Mouse (Mus musculus) myocyte (in vitro differentiated cells): ENCODE measurements at regions not wholly inside any gene's neighbourhood (a gene's known extent, or its start where the extent isn't known, plus 50 kb on each side); places are given as distances from the start of the nearest gene placed in this dataset.

ENCODE experiments used
- H3K27me3 ChIP-seq: one replicate; pipeline ENCODE4 v1.6.1; 2011; ENCODE audit not compliant: control insufficient read depth, insufficient read depth, insufficient read length
- H3K36me3 ChIP-seq: one replicate; pipeline ENCODE4 v1.6.1; 2011; ENCODE audit not compliant: control insufficient read depth, insufficient read depth
- H3K4me2 ChIP-seq: one replicate; pipeline ENCODE4 v1.6.1; 2011; ENCODE audit warnings: low read depth, control low read depth
- H3K4me3 ChIP-seq: one replicate; pipeline ENCODE4 v1.5.1; 2011; ENCODE audit warnings: mild to moderate bottlenecking, control low read depth, moderate library complexity
- H3K79me2 ChIP-seq: one replicate; pipeline ENCODE4 v1.6.1; 2011; ENCODE audit not compliant: control insufficient read depth, insufficient read depth
- H3ac ChIP-seq: one replicate; pipeline ENCODE4 v1.6.1; 2011; ENCODE audit not compliant: control insufficient read depth, insufficient read length
- CEBPB ChIP-seq: IDR thresholded peaks from 2 replicates; pipeline ENCODE4 v1.6.1; 2011; ENCODE audit warnings: mild to moderate bottlenecking, moderate library complexity; ENCODE audit not compliant: poor library complexity, insufficient read depth, severe bottlenecking
- E2F4 ChIP-seq: IDR thresholded peaks from one replicate; pipeline ENCODE4 v1.6.1; 2011; ENCODE audit warnings: mild to moderate bottlenecking, control low read depth, moderate library complexity; ENCODE audit not compliant: insufficient read depth
- MAX ChIP-seq: IDR thresholded peaks from one replicate; pipeline ENCODE4 v1.6.1; 2011; ENCODE audit warnings: low read depth, mild to moderate bottlenecking, control low read depth
- MYOD1 ChIP-seq, 3 experiments: IDR thresholded peaks; one replicate each; pipeline ENCODE4 v1.6.1; 2011; ENCODE audit warnings: control low read depth in 2 of 3, low read depth in 2 of 3, mild to moderate bottlenecking in 2 of 3, moderate library complexity in 1 of 3; ENCODE audit not compliant: insufficient read length in 2 of 3, control insufficient read depth in 1 of 3
- MYOG ChIP-seq, 3 experiments: IDR thresholded peaks; one replicate each; pipeline ENCODE4 v1.6.1; 2011; ENCODE audit warnings: control low read depth in 2 of 3, low read depth in 2 of 3, mild to moderate bottlenecking in 2 of 3; ENCODE audit not compliant: insufficient read length in 2 of 3, control insufficient read depth in 1 of 3, insufficient read depth in 1 of 3
- POLR2A ChIP-seq: IDR thresholded peaks from one replicate; pipeline ENCODE4 v1.6.1; 2011; ENCODE audit warnings: low read depth, mild to moderate bottlenecking, control low read depth, moderate library complexity; ENCODE audit not compliant: insufficient read length
- POLR2AphosphoS2 ChIP-seq: IDR thresholded peaks from one replicate; pipeline ENCODE4 v1.6.1; 2011; ENCODE audit warnings: low read depth, control low read depth; ENCODE audit not compliant: insufficient read length
- REST ChIP-seq: IDR thresholded peaks from one replicate; pipeline ENCODE4 v1.6.1; 2011; ENCODE audit warnings: mild to moderate bottlenecking, control low read depth, moderate library complexity; ENCODE audit not compliant: insufficient read depth, insufficient read length
- SRF ChIP-seq: IDR thresholded peaks from one replicate; pipeline ENCODE4 v1.6.1; 2011; ENCODE audit warnings: low read depth; ENCODE audit not compliant: control insufficient read depth, insufficient read length
- TCF12 ChIP-seq: IDR thresholded peaks from one replicate; pipeline ENCODE4 v1.6.1; 2011; ENCODE audit warnings: mild to moderate bottlenecking, control low read depth; ENCODE audit not compliant: poor library complexity, insufficient read depth, severe bottlenecking
- TCF3 ChIP-seq: IDR thresholded peaks from one replicate; pipeline ENCODE4 v1.6.1; 2011; ENCODE audit warnings: low read depth, control low read depth; ENCODE audit not compliant: insufficient read length
- USF1 ChIP-seq: IDR thresholded peaks from one replicate; pipeline ENCODE4 v1.6.1; 2011; ENCODE audit warnings: low read depth, mild to moderate bottlenecking, control low read depth, moderate library complexity

DNA sequence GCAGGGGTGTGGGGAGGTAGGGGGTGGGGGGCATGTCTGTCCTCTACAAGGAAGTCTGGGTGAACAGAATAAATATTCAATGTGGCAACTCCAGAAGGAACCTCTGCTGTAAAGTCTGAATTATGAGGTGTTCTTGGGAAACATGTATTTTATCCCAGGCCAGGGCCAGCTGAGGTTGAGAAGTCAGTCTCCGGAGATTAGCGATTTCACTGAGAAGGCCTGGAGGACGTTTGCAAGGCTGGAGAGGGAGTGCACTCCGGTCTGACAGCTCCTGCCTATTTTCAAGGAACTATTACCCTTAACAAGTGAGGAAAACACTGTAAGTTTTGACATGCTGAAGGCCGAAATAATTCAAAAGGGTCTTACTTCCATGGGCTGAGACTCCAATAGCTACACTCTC lies 265.9 kb downstream of the Ttll7 start:
- H3K79me2 ChIP-seq: no peaks in the 10 kb centered on the region
- no peak for TF ChIP-seq POLR2A
- TF ChIP-seq SRF: no peak
- TF ChIP-seq MAX: no peak
- no peak for TF ChIP-seq REST
- TF ChIP-seq MYOG (IDR thresholded peaks at IDR 0.05; ENCODE audit: control insufficient read depth in 1 of 3, insufficient read depth in 1 of 3, insufficient read length in 2 of 3, low read depth in 2 of 3): no peak
- TF ChIP-seq TCF12: no peak
- TF ChIP-seq USF1: no peak
- no peak for TF ChIP-seq CEBPB
- TF ChIP-seq TCF3: no peak
- H3ac ChIP-seq: no peak overlapping the region
- H3K27me3 ChIP-seq: no peaks in the 10 kb centered on the region
- H3K4me3 ChIP-seq: no peak overlapping the region
- no peak overlapping the region for H3K4me2 ChIP-seq
- H3K36me3 ChIP-seq: no peaks in the 10 kb centered on the region

DNA sequence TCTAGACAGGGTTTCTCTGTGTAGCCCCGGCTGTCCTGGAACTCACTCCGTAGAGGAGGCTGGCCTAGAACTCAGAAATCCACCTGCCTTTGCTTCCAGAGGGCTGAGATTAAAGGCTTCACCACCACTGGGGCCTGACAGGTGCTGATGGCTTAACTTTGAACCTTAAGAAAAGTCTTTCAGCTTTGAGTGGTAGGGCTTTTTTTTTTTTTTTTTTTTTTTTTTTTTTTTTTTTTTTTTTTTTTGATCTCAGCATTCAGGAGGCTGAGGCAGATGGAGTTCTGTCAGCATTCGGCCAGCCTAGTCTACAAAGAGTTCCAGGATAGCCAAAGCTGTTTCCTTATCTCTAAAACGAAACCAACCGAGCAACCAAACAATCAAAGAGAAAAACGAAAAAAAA lies 266.5 kb downstream of the Ttll7 start:
- no peak for TF ChIP-seq MYOG (IDR thresholded peaks at IDR 0.05; ENCODE audit: control insufficient read depth in 1 of 3, insufficient read depth in 1 of 3, insufficient read length in 2 of 3, low read depth in 2 of 3)
- no peak for TF ChIP-seq POLR2AphosphoS2
- no peak for TF ChIP-seq REST
- TF ChIP-seq POLR2A: no peak
- TF ChIP-seq USF1: no peak
- TF ChIP-seq E2F4: no peak
- TF ChIP-seq TCF3: no peak
- no peak for TF ChIP-seq CEBPB
- TF ChIP-seq MYOD1 (IDR thresholded peaks at IDR 0.05; ENCODE audit: control insufficient read depth in 1 of 3, insufficient read length in 2 of 3, low read depth in 2 of 3): no peak
- TF ChIP-seq TCF12: no peak
- TF ChIP-seq SRF: no peak
- no peak for TF ChIP-seq MAX
- H3K79me2 ChIP-seq: no peaks in the 10 kb centered on the region
- no peak overlapping the region for H3K4me2 ChIP-seq
- no peak overlapping the region for H3K4me3 ChIP-seq
- no peaks in the 10 kb centered on the region for H3K27me3 ChIP-seq
- H3ac ChIP-seq: no peak overlapping the region
- no peaks in the 10 kb centered on the region for H3K36me3 ChIP-seq

DNA sequence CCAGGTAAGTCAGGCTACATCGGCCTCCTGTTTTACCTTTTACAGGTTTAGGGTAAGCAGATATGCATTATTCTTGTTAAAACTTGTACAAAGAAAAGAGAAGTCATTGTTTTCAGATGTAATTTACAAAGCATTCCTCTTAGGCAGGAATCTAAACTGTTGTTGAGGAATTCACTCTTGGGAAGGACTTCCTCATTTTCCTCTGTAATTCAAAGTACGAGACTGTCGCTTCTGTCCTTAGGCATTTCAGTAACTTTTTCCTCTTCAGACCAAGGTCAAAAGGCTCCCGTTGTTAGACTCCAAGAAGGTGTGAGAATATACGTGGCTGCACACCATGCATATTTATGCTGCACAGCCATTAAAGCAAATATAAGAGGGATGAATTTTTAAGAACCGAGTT lies 269.7 kb downstream of the Ttll7 start:
- Histone ChIP-seq H3ac (no peak overlapping the region), H3K27me3 (no peaks in the 10 kb centered on the region), H3K79me2 (no peaks in the 10 kb centered on the region), H3K4me3 (no peak overlapping the region), H3K36me3 (no peaks in the 10 kb centered on the region), H3K4me2 (no peak overlapping the region)
- TF ChIP-seq USF1: no peak
- TF ChIP-seq CEBPB: no peak
- no peak for TF ChIP-seq POLR2A
- no peak for TF ChIP-seq POLR2AphosphoS2
- TF ChIP-seq SRF: no peak
- no peak for TF ChIP-seq TCF3
- no peak for TF ChIP-seq MYOD1 (IDR thresholded peaks at IDR 0.05; ENCODE audit: control insufficient read depth in 1 of 3, insufficient read length in 2 of 3, low read depth in 2 of 3)
- no peak for TF ChIP-seq E2F4
- no peak for TF ChIP-seq MYOG (IDR thresholded peaks at IDR 0.05; ENCODE audit: control insufficient read depth in 1 of 3, insufficient read depth in 1 of 3, insufficient read length in 2 of 3, low read depth in 2 of 3)
- no peak for TF ChIP-seq TCF12
- no peak for TF ChIP-seq MAX
- TF ChIP-seq REST: no peak

DNA sequence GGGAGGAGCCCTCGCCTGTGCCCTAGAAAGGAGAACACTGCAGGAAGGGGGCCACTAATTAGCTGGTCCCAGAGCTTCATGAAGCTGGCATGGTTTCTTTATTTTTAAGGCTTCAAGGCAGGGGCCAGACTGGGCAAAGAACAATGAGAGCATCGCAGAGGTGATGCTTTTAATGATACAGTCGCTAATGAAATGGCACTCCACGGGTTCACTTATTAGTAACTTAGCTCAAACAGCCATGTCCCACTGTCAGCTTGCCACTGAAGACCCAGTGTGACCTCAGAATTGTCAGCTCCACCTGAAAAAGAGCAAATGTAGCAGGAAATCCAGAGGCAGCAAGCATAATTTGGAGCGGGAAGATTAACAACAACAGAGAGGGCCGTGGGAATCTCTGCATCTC lies 275.6 kb downstream of the Ttll7 start:
- no peak overlapping the region for H3K4me2 ChIP-seq
- H3K4me3 ChIP-seq: no peak overlapping the region
- TF ChIP-seq MYOG (IDR thresholded peaks at IDR 0.05; ENCODE audit: control insufficient read depth in 1 of 3, insufficient read depth in 1 of 3, insufficient read length in 2 of 3, low read depth in 2 of 3): no peak
- TF ChIP-seq USF1: no peak
- TF ChIP-seq E2F4: no peak
- TF ChIP-seq TCF12: no peak
- no peak for TF ChIP-seq SRF
- TF ChIP-seq POLR2A: no peak
- no peak for TF ChIP-seq CEBPB
- TF ChIP-seq REST: no peak
- TF ChIP-seq MYOD1 (IDR thresholded peaks at IDR 0.05; ENCODE audit: control insufficient read depth in 1 of 3, insufficient read length in 2 of 3, low read depth in 2 of 3): no peak
- TF ChIP-seq MAX: no peak
- TF ChIP-seq TCF3: no peak
- TF ChIP-seq POLR2AphosphoS2: no peak
- H3K36me3 ChIP-seq: no peaks in the 10 kb centered on the region
- no peak overlapping the region for H3ac ChIP-seq
- H3K79me2 ChIP-seq: no peaks in the 10 kb centered on the region
- no peaks in the 10 kb centered on the region for H3K27me3 ChIP-seq

DNA sequence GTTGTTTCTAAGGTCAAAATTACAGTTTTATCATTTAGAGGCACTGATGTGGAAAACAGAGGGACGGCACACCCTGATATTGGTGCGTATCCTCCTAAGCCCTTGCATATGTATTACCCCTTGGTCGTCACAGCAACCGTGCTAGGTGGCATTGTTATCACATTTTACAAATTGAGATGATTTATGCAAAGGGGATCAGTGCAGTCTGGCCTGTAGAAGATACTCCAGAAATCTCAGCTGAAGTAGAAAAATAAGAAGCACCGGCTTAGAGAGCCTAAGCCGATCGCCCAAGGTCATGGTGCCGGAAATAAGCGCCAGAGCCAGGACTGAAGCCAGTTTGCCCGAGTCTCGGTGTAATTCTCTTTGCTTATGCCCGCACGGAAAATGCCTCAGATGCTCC lies 280.7 kb downstream of the Ttll7 start:
- H3ac ChIP-seq: no peak overlapping the region
- H3K79me2 ChIP-seq: no peaks in the 10 kb centered on the region
- H3K4me3 ChIP-seq: no peak overlapping the region
- H3K36me3 ChIP-seq: no peaks in the 10 kb centered on the region
- H3K27me3 ChIP-seq: no peaks in the 10 kb centered on the region
- H3K4me2 ChIP-seq: no peak overlapping the region
- no peak for TF ChIP-seq MYOG (IDR thresholded peaks at IDR 0.05; ENCODE audit: control insufficient read depth in 1 of 3, insufficient read depth in 1 of 3, insufficient read length in 2 of 3, low read depth in 2 of 3)
- no peak for TF ChIP-seq MYOD1 (IDR thresholded peaks at IDR 0.05; ENCODE audit: control insufficient read depth in 1 of 3, insufficient read length in 2 of 3, low read depth in 2 of 3)
- no peak for TF ChIP-seq REST
- no peak for TF ChIP-seq POLR2AphosphoS2
- TF ChIP-seq E2F4: no peak
- no peak for TF ChIP-seq USF1
- TF ChIP-seq TCF12: no peak
- TF ChIP-seq TCF3: no peak
- no peak for TF ChIP-seq POLR2A
- no peak for TF ChIP-seq CEBPB
- TF ChIP-seq MAX: no peak
- no peak for TF ChIP-seq SRF
